Mouse (Mus musculus) left cerebral cortex, postnatal 25 days (tissue): ENCODE results near the gene Washc2. TPM values are rescaled to one million over a fixed set of nuclear protein-coding genes. Genes with fewer than 3 reads are reported as not detected.

ENCODE experiments used
- total RNA-seq, 2 experiments: library from RNA; stranded (reverse); gene quantifications; 2 replicates each; pipeline ENCODE4 v1.2.3; 2021

The Washc2 gene
- total RNA-seq, 2 experiments from 2014 or later: 82.5 to 93.5 TPM

Other genes starting within 250 kb of the Washc2 start
- 100 to 1,000 TPM; 111 to 124 TPM for gene Plxnd1, start 213.0 kb upstream of the Washc2 start, total RNA-seq
- gene Tmcc1, start 14.6 kb upstream of the Washc2 start, total RNA-seq: 10 to 100 TPM; 70.3 to 80.1 TPM
- 1 to 10 TPM; 8.2 to 9.1 TPM for gene Zfand4, start 56.2 kb downstream of the Washc2 start, total RNA-seq
- gene March8, start 130.0 kb downstream of the Washc2 start, total RNA-seq: 10 to 100 TPM; 45.7 to 48.9 TPM